Mouse (Mus musculus): ENCODE results near the gene Gpx3. TPM values are rescaled to one million over a fixed set of nuclear protein-coding genes. Genes with fewer than 3 reads are reported as not detected.
A peak's percentile ranks its signal among the peaks of the same experiment; 100 is the strongest.
"Not testable (repeated sequence)": the region's sequence is repeated elsewhere in the genome, so short reads cannot be mapped to it uniquely, and the experiment has no call there.

The Gpx3 gene
- polyA plus RNA-seq, 1 experiment from 2014 or later: 29.0 TPM

- peaks cover 19% of the 10 kb centered on the region for H3K4me1 ChIP-seq
- ATAC-seq (ENCODE audit: insufficient number of reproducible peaks, insufficient read depth, low FRiP score, low TSS enrichment, low read depth): no peak
- H3K4me2 ChIP-seq: peak overlapping the region; percentile 69
- H3K36me3 ChIP-seq: peaks cover 4% of the 10 kb centered on the region; the same call in 1 of the 2 replicates
- no peaks in the 10 kb centered on the region for H3K9me3 ChIP-seq
- H3K27ac ChIP-seq: no peak overlapping the region
- H3K4me3 ChIP-seq: peak overlapping the region; percentile 78; the same call in 1 of the 2 replicates
- H3K9ac ChIP-seq: no peak overlapping the region
- H3K27me3 ChIP-seq: no peaks in the 10 kb centered on the region
- WGBS: 78% methylated on average over 8 of the region's 8 CpGs
These were observed 52.5 kb downstream of the Gpx3 start for GRCm38 (mm10) chr11:54954716-54955115.

- peaks cover 19% of the 10 kb centered on the region for H3K4me1 ChIP-seq
- WGBS: 45% methylated on average over 10 of the region's 10 CpGs
- not testable (repeated sequence) for ATAC-seq (ENCODE audit: insufficient number of reproducible peaks, insufficient read depth, low FRiP score, low TSS enrichment, low read depth); H3K9me3 ChIP-seq; H3K36me3 ChIP-seq; H3K27me3 ChIP-seq
- peak overlapping the region; percentile 85 for H3K9ac ChIP-seq
- H3K27ac ChIP-seq: peak overlapping the region; percentile 86; the same call in 1 of the 2 replicates
- peak overlapping the region; percentile 78 for H3K4me3 ChIP-seq
- H3K4me2 ChIP-seq: peak overlapping the region; percentile 69
These were observed 53.1 kb downstream of the Gpx3 start for GRCm38 (mm10) chr11:54955400-54955734.

GRCm38 (mm10) chr11:54955735-54956480 is 53.7 kb downstream of the Gpx3 start:
- under 1% methylated on average over 59 of the region's 59 CpGs for WGBS
- peaks cover 1% of the 10 kb centered on the region; the same call in 1 of the 2 replicates for H3K36me3 ChIP-seq
- no peaks in the 10 kb centered on the region for H3K27me3 ChIP-seq
- peak overlapping the region; percentile 69 for H3K4me2 ChIP-seq
- H3K27ac ChIP-seq: peak overlapping the region; percentile 86
- peak overlapping the region; percentile 78 for H3K4me3 ChIP-seq
- ATAC-seq (ENCODE audit: insufficient number of reproducible peaks, insufficient read depth, low FRiP score, low TSS enrichment, low read depth): peak; percentile 95
- H3K4me1 ChIP-seq: peaks cover 19% of the 10 kb centered on the region
- H3K9me3 ChIP-seq: no peaks in the 10 kb centered on the region
- H3K9ac ChIP-seq: peak overlapping the region; percentile 85

GRCm38 (mm10) chr11:54956912-54957311 is 54.7 kb downstream of the Gpx3 start:
- Histone ChIP-seq H3K9me3 (no peaks in the 10 kb centered on the region), H3K27ac (no peak overlapping the region), H3K27me3 (no peaks in the 10 kb centered on the region), H3K4me3 (no peak overlapping the region), H3K36me3 (no peaks in the 10 kb centered on the region), H3K9ac (no peak overlapping the region), H3K4me2 (no peak overlapping the region), H3K4me1 (peaks cover 19% of the 10 kb centered on the region)
- 48% methylated on average over 7 of the region's 7 CpGs for WGBS
- ATAC-seq (ENCODE audit: insufficient number of reproducible peaks, insufficient read depth, low FRiP score, low TSS enrichment, low read depth): no peak

- H3K9me3 ChIP-seq; H3K36me3 ChIP-seq; ATAC-seq (ENCODE audit: insufficient number of reproducible peaks, insufficient read depth, low FRiP score, low TSS enrichment, low read depth); H3K27ac ChIP-seq; H3K4me3 ChIP-seq; H3K9ac ChIP-seq; H3K27me3 ChIP-seq; H3K4me2 ChIP-seq: not testable (repeated sequence)
- peaks cover 22% of the 10 kb centered on the region for H3K4me1 ChIP-seq
- 89% methylated on average over 3 of the region's 3 CpGs for WGBS
These were observed 55.5 kb downstream of the Gpx3 start for GRCm38 (mm10) chr11:54957708-54958107.

GRCm38 (mm10) chr11:54958571-54959073 is 56.4 kb downstream of the Gpx3 start:
- H3K4me1 ChIP-seq: peaks cover 23% of the 10 kb centered on the region
- ATAC-seq (ENCODE audit: insufficient number of reproducible peaks, insufficient read depth, low FRiP score, low TSS enrichment, low read depth): no peak
- H3K9ac ChIP-seq: no peak overlapping the region
- no peaks in the 10 kb centered on the region for H3K27me3 ChIP-seq
- no peak overlapping the region for H3K4me2 ChIP-seq
- H3K9me3 ChIP-seq: no peaks in the 10 kb centered on the region
- H3K4me3 ChIP-seq: no peak overlapping the region
- H3K36me3 ChIP-seq: no peaks in the 10 kb centered on the region
- no peak overlapping the region for H3K27ac ChIP-seq
- 58% methylated on average over 3 of the region's 3 CpGs for WGBS

Other genes starting within 250 kb of the Gpx3 start
- 83.0 and 86.2 TPM in 2 replicates for gene Cdc42se2, start 114.8 kb upstream of the Gpx3 start, polyA plus RNA-seq (2015; fragmentation: Nextera tagmentation; extraction: Ambion mirVana)
- 8.0 and 10.3 TPM in 2 replicates for gene Lyrm7, start 41.5 kb upstream of the Gpx3 start, polyA plus RNA-seq (2015; fragmentation: Nextera tagmentation; extraction: Ambion mirVana)
- 576 and 670 TPM in 2 replicates for gene Hint1, start 36.1 kb upstream of the Gpx3 start, polyA plus RNA-seq (2015; fragmentation: Nextera tagmentation; extraction: Ambion mirVana)
- 19.8 and 20.2 TPM in 2 replicates for gene Tnip1, start 60.5 kb downstream of the Gpx3 start, polyA plus RNA-seq (2015; fragmentation: Nextera tagmentation; extraction: Ambion mirVana)
- 246 and 262 TPM in 2 replicates for gene Anxa6, start 131.0 kb downstream of the Gpx3 start, polyA plus RNA-seq (2015; fragmentation: Nextera tagmentation; extraction: Ambion mirVana)
- gene Ccdc69, start 175.7 kb downstream of the Gpx3 start, polyA plus RNA-seq (2015; fragmentation: Nextera tagmentation; extraction: Ambion mirVana): 0.27 and 0.41 TPM in 2 replicates
- 15.4 and 17.4 TPM in 2 replicates for gene Gm2a, start 195.7 kb downstream of the Gpx3 start, polyA plus RNA-seq (2015; fragmentation: Nextera tagmentation; extraction: Ambion mirVana)
- gene Slc36a3, start 249.3 kb downstream of the Gpx3 start, polyA plus RNA-seq (2015; fragmentation: Nextera tagmentation; extraction: Ambion mirVana): not detected in 2 replicates